Mouse (Mus musculus) ES-E14 (cell line): Measurements from ENCODE around the gene Sox5. TPM values are rescaled to one million over a fixed set of nuclear protein-coding genes. Genes with fewer than 3 reads are reported as not detected.

Experiments used
- DNase-seq: peaks from one replicate; pipeline ENCODE4 v3.0.0-alpha.2; 2013; ENCODE audit warnings: low read depth, low spot score
- H3K27ac ChIP-seq: 2 replicates; pipeline ENCODE4 v1.5.1; 2012; ENCODE audit warnings: low read depth, mild to moderate bottlenecking, low read length, moderate library complexity, mixed read lengths; ENCODE audit not compliant: poor library complexity, insufficient read depth, severe bottlenecking
- H3K36me3 ChIP-seq: 2 replicates; pipeline ENCODE4 v1.6.1; 2012; ENCODE audit warnings: mild to moderate bottlenecking, low read length, moderate library complexity, mixed read lengths; ENCODE audit not compliant: control insufficient read depth, poor library complexity, insufficient read depth, severe bottlenecking
- H3K4me1 ChIP-seq, 2 experiments: fragments of 150-350 bp in 1 of 2; sonication (generic) in 1 of 2; 2 replicates each; pipeline ENCODE4 v1.6.1; 2012; ENCODE audit warnings: low read length in 2 of 2, mild to moderate bottlenecking in 1 of 2, mixed read lengths in 1 of 2; ENCODE audit not compliant: control insufficient read depth in 2 of 2, insufficient read depth in 2 of 2, poor library complexity in 1 of 2
- H3K4me3 ChIP-seq, 2 experiments: fragments of 150-350 bp in 1 of 2; sonication (generic) in 1 of 2; 2 replicates each; pipeline ENCODE4 v1.5.1; 2012; ENCODE audit warnings: low read length in 2 of 2, low read depth in 1 of 2, mild to moderate bottlenecking in 1 of 2, mixed read lengths in 1 of 2; ENCODE audit not compliant: insufficient read depth in 1 of 2, poor library complexity in 1 of 2, severe bottlenecking in 1 of 2
- H3K9ac ChIP-seq: 2 replicates; pipeline ENCODE4 v1.6.1; 2012; ENCODE audit warnings: low read depth, mild to moderate bottlenecking, low read length, mixed read lengths; ENCODE audit not compliant: poor library complexity, insufficient read depth, severe bottlenecking
- H3K9me3 ChIP-seq: fragments of 150-350 bp; sonication (generic); 2 replicates; pipeline ENCODE4 v1.6.1; 2012; ENCODE audit warnings: low read depth, mild to moderate bottlenecking, low read length; ENCODE audit not compliant: control insufficient read depth, insufficient read depth
- CHD2 ChIP-seq: IDR thresholded peaks from 2 replicates; pipeline ENCODE4 v1.6.1; 2014; ENCODE audit warnings: mild to moderate bottlenecking, low read depth, low read length, inconsistent platforms
- HCFC1 ChIP-seq: IDR thresholded peaks from 2 replicates; pipeline ENCODE4 v1.6.1; 2012; ENCODE audit warnings: low read length, inconsistent platforms, borderline replicate concordance; ENCODE audit not compliant: insufficient read depth
- MAFK ChIP-seq: IDR thresholded peaks from 2 replicates; pipeline ENCODE4 v1.6.1; 2014; ENCODE audit warnings: mild to moderate bottlenecking, low read depth, low read length, inconsistent platforms; ENCODE audit not compliant: insufficient read depth
- ZC3H11A ChIP-seq: IDR thresholded peaks from 2 replicates; pipeline ENCODE4 v1.6.1; 2012; ENCODE audit warnings: low read depth, mild to moderate bottlenecking, inconsistent platforms, low read length, borderline replicate concordance
- ZNF384 ChIP-seq: IDR thresholded peaks from 2 replicates; pipeline ENCODE4 v1.6.1; 2012; ENCODE audit warnings: low read depth, low read length, inconsistent platforms
- in situ Hi-C, 2 experiments: fragments of 600-800 bp; cut with MboI; formaldehyde crosslinking; loops; one replicate each; pipeline ENCODE4 v1.15.1; 2025; ENCODE audit warnings: low sequenced_read_pairs in 2 of 2, inconsistent platforms in 1 of 2; ENCODE audit not compliant: unreplicated experiment in 2 of 2
- total RNA-seq: library from RNA; depleted of rRNA; stranded (reverse); fragments of 300-350 nt; gene quantifications from 2 replicates; pipeline ENCODE4 v1.2.3, GENCODE M21; 2012

Gene Sox5
- total RNA-seq, 1 experiment: 0.36 TPM

DNA sequence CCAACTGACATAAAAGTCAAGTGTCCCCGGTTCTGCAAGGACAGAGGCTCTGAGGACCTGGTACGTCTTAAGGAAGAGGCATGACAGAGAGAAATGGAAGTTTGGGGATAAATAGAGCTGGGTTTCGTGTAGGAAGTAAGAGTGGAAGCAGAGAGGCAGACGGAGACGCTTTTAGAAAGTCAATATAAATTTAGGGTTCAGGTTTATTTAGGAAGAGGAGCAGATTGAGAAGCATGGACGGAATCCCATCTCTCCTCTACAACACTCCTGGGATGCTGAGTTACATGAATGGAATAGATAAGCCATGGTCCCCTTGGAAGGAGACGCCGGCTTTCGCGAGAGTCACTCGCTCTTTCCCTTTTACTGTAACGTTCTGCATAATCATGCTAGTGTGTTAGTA lies 623.1 kb downstream of the Sox5 start:
- in situ Hi-C loops: no loop called here
- Histone ChIP-seq H3K9me3 (no peaks in the 10 kb centered on the region), H3K9ac (no peak overlapping the region), H3K27ac (no peak overlapping the region), H3K4me1 (no peaks in the 10 kb centered on the region), H3K36me3 (no peaks in the 10 kb centered on the region), H3K4me3 (no peak overlapping the region)
- TF ChIP-seq CHD2: no peak
- no peak for DNase-seq

DNA sequence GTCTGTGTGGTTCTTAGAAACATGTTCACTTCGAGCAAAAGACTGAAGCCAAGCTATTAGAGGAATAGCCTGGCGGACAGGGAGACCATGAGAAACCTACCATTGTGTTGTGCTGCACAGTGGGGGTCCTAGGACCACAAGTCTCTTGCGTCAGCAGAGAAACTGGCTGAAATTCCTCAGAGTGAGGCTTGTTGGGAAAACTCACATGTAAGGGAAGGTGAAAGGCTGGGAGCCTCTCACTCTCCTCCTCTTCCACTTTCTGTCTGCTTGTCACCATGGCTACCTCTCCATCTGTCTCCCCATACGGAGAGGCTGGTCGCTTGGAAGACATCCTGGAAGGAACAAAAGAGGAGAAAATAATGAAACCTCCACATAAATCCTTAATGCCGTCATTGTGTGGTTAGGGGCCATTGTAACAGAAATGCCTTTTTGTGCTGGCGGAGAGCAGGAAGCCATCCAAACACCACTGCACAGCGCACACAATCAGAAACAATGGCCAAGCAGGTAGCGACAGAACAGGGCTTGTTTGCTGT lies 626.8 kb downstream of the Sox5 start:
- no peak overlapping the region for H3K4me3 ChIP-seq
- no peaks in the 10 kb centered on the region for H3K9me3 ChIP-seq
- TF ChIP-seq ZNF384 (no peak), ZC3H11A (no peak), HCFC1 (no peak), CHD2 (no peak), MAFK (no peak)
- no peak overlapping the region for H3K27ac ChIP-seq
- no peaks in the 10 kb centered on the region for H3K36me3 ChIP-seq
- no peak overlapping the region for H3K9ac ChIP-seq
- in situ Hi-C loops: no loop called here
- H3K4me1 ChIP-seq: no peaks in the 10 kb centered on the region
- DNase-seq: no peak

DNA sequence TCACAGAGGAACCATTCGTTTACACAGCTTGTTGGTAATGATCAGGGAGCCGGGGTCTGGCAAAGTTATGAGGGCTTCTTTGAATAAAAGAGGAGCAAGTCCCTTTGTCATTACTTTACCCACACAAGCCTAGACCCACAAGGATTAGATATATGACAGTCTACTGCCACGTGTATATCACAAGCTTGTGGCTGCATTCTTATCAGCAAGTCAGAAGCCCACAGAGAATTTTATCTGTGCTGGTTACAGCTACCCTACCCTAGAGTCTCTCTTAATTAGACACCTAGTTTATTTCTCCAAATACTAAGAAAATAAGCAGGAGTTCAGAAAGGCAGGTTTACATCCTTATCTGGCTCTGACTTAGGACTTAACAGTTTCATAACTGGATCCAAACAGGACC lies 629.8 kb downstream of the Sox5 start:
- no peak overlapping the region for H3K9ac ChIP-seq
- in situ Hi-C loops: no loop called here
- H3K4me3 ChIP-seq: no peak overlapping the region
- no peaks in the 10 kb centered on the region for H3K36me3 ChIP-seq
- H3K9me3 ChIP-seq: no peaks in the 10 kb centered on the region
- no peak for TF ChIP-seq CHD2
- no peak for TF ChIP-seq HCFC1
- H3K27ac ChIP-seq: no peak overlapping the region
- no peak for DNase-seq
- H3K4me1 ChIP-seq: no peaks in the 10 kb centered on the region

DNA sequence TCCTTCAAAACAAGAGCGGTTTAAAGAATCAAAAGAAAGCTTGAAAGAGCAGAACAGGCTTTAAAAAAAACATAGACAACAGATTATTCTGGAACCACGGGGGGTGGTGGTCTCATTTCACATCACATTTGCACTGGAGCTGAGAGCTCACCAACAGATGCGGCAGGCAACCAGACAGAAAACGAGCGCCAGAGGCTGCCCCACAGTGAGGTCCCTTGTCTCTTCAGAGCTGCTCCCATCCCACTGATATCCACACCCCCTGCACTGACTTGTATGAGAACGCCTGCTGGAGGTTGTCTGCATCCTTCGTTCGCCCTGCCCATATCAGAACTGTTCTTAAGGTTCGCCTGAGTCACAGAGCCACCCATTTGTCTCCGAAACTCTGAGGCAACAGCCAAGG lies 630.7 kb downstream of the Sox5 start:
- in situ Hi-C loops: no loop called here
- Histone ChIP-seq H3K4me3 (no peak overlapping the region), H3K9ac (no peak overlapping the region), H3K9me3 (no peaks in the 10 kb centered on the region), H3K4me1 (no peaks in the 10 kb centered on the region), H3K27ac (no peak overlapping the region), H3K36me3 (no peaks in the 10 kb centered on the region)
- no peak for DNase-seq
- TF ChIP-seq CHD2 (no peak), ZC3H11A (no peak), ZNF384 (no peak), HCFC1 (no peak), MAFK (no peak)

DNA sequence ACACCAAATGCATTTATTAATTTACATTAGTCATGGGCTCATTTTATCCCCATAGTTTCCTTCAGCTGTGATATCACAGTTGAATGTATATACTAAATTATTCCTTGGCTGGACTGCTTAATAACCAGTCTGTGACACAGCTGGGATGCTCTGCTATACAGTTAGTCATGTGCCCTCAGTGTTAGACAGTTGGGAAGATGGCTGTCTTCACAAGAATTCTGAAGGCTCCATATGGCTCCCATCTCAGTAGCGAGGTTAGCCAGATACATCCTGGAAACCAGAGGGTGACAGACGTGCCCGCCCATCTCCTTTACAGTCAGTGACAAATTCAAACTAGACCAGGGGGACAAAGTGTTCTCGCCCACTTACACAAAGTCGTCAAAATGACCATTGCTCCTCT lies 644.4 kb downstream of the Sox5 start:
- Histone ChIP-seq H3K4me1 (no peaks in the 10 kb centered on the region), H3K4me3 (no peak overlapping the region), H3K27ac (no peak overlapping the region), H3K9ac (no peak overlapping the region), H3K9me3 (no peaks in the 10 kb centered on the region), H3K36me3 (no peaks in the 10 kb centered on the region)
- DNase-seq: no peak
- TF ChIP-seq MAFK: no peak
- no peak for TF ChIP-seq ZC3H11A
- TF ChIP-seq HCFC1: no peak
- no peak for TF ChIP-seq ZNF384
- TF ChIP-seq CHD2: no peak
- in situ Hi-C loops: no loop called here
